Mouse (Mus musculus) gastrocnemius, adult 2 months (tissue): ENCODE results near the gene Pde1c. TPM values are rescaled to one million over a fixed set of nuclear protein-coding genes. Genes with fewer than 3 reads are reported as not detected.

Source experiments
- DNase-seq: peaks from one replicate; pipeline ENCODE4 v3.0.0; 2022
- H3K27ac ChIP-seq: fragments of 200-600 bp; 2 replicates; pipeline ENCODE4 v1.8.1; 2022; ENCODE audit warnings: mild to moderate bottlenecking
- H3K4me3 ChIP-seq: fragments of 200-600 bp; 2 replicates; pipeline ENCODE4 v1.8.1; 2022; ENCODE audit warnings: mild to moderate bottlenecking, moderate library complexity
- CTCF ChIP-seq: fragments of 200-600 bp; IDR thresholded peaks from 2 replicates; pipeline ENCODE4 v1.8.1; 2022; ENCODE audit warnings: antibody characterized with exemption, mild to moderate bottlenecking, moderate library complexity
- intact Hi-C: fragments of 180-260 bp; cut with DNase I; formaldehyde crosslinking; loops from one replicate; pipeline ENCODE4 v1.15.1; 2025
- total RNA-seq, 2 experiments: library from RNA; stranded (reverse); gene quantifications; 2 replicates each; pipeline ENCODE4 v1.2.3; 2021

Pde1c gene
- total RNA-seq, 2 experiments from 2014 or later, result 0.46 to 0.50 TPM

DNA sequence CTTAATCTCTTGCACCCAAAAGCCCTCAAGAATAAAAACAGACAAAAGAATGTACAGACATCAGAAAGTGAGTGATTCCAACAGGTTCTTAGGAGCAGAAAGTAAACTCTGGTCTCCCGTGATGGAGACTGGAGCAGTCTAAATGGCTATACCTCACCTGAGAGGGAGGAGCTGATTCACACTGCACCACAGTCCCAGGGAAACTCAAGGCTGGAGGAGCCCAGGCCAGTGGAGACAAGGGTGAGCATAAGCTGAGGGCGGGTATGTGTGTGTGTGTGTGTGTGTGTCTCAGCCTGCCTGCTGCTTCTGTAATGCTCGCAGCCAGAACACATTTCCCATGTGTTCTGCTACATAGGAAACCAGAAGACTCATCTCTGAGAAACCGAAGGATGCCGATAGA is 179.7 kb downstream of the Pde1c start:
- Histone ChIP-seq H3K27ac (no peak overlapping the region), H3K4me3 (no peak overlapping the region)
- intact Hi-C loops, result no loop called here
- no peak for TF ChIP-seq CTCF
- DNase-seq, result no peak

DNA sequence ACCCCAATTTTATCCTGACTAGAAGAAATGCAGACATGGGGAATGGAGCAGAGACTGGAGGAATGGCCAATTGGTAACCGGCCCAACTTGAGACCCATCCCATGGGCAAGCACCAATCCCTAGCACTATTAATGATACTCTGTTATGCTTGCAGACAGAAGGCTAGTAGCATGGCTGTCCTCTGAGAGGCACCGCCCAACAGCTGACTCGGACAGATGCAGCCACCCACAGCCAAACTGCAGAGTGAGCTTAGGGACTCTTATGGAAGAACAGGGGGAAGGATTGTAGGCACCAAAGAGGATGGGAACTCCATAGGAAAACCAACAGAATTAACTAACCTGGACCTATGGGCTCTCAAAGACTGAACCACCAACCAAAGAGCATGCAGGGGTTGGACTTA is 192.5 kb downstream of the Pde1c start:
- intact Hi-C loops, result no loop called here
- no peak overlapping the region for H3K27ac ChIP-seq
- no peak overlapping the region for H3K4me3 ChIP-seq
- no peak for TF ChIP-seq CTCF
- DNase-seq, result no peak

DNA sequence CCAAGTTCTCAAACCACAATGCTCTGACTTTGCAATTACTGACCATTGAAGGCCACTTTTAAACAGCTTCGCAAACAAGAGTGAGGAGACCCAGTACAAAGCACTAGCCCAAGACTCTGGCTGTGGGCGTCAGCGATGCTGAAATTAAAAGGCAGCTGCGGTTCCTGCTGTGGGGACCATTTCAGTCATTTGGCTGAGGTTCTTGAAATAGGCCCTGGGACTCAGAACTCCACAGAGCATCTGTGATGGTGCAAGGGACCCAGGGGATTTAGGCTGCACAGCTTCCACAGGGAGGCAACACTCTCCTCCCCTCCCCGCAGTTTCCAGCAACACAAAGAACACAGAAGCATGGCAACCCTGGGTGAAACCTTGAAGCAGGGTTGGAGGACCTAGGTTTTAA is 194.7 kb downstream of the Pde1c start:
- Histone ChIP-seq H3K27ac (no peak overlapping the region), H3K4me3 (no peak overlapping the region)
- TF ChIP-seq CTCF, result no peak
- intact Hi-C loops, result no loop called here
- DNase-seq, result no peak

DNA sequence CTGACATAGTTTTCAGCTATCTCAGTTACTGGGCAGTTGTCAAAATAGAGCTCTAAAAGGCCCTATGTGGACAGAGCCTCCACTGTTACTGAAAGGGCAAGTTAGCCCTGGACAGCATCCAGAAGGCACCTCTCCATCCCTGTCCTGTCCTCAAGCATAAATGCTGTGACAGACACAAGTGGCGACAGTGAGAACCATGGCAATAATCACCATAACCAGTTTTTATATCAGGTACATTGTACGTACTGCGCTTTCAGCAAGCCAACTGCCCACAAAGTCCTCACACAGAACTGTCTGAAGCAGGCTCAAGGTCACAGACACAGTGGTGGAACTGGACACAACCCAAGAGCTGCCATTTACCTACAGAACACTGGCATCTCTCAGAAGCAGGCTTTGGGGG is 195.2 kb downstream of the Pde1c start:
- TF ChIP-seq CTCF, result no peak
- no peak for DNase-seq
- Histone ChIP-seq H3K4me3 (no peak overlapping the region), H3K27ac (no peak overlapping the region)
- intact Hi-C loops, result no loop called here

DNA sequence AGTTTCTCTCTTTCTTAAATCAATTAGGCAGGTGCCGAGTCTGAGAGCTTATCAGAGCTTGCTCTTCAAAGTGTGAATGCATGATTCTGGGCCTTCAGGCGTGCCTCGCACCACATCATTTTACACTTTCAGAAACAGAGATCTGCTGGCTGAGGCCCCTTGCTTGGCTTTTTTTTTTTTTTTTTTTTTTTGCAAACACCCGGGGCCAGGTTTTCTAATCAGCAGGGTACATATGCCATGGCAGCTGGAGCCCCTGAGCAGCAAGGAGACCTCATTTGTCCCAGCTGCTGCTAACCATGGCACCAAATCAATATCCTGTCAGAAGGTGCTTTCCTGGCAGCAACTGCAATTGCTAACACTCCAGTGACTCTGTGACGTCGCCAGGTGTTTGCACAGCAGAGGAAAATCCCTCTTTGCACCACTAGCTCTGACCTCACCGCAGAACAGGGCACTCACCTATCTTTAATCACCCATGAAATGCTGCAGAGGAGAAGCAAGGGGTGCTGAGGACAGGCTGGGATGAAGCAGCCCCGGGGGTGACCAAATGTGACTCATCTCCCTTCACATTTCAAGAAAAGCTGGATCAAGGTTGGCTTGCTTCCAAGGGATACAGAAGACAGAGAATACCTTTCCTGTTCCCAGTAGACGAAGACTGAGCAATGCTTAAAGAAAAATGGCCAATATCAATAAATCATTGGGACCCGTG is 195.7 kb downstream of the Pde1c start:
- no peak for DNase-seq
- Histone ChIP-seq H3K27ac (no peak overlapping the region), H3K4me3 (no peak overlapping the region)
- intact Hi-C loops, result no loop called here
- no peak for TF ChIP-seq CTCF

DNA sequence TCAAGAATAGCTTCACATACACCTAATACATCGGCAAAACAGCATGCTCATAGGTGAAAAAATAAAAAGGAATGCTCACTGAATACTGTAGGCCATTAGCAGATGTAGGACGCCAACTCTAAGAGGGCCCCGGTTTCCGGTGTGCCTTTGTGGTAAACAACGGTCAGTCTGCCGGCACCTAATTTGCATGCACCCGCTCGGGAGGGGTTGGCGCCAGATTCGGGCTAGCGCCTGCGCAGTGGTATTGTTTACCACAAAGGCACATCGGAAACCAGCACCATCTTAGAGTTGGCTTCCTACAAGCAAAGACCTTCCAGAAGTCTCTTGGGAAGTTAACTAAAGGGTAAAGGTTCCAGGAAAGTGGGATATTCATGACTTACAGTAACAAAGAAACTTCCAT is 199.4 kb downstream of the Pde1c start:
- intact Hi-C loops, result no loop called here
- H3K4me3 ChIP-seq, result no peak overlapping the region
- no peak for TF ChIP-seq CTCF
- H3K27ac ChIP-seq, result no peak overlapping the region
- no peak for DNase-seq

DNA sequence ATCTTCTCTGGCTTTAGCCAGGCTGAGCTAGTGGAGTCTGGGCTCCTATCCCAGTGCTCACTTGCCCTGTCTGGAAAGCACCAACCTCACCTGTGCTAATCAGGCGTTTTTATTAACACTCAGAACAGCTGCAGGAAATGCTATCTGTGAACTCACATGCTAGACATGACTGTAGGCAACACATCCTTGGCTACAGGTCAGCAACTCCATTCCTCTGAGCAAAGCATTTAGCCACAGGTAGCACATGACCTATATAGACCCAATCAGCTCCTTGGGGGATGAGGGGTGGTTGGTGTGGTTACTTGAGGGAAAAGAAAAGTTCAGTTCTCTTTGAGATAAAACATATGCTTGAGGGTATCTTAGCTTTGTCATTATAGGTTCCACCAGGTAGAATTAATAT is 200.8 kb downstream of the Pde1c start:
- H3K4me3 ChIP-seq, result no peak overlapping the region
- intact Hi-C loops, result no loop called here
- H3K27ac ChIP-seq, result no peak overlapping the region
- no peak for DNase-seq
- TF ChIP-seq CTCF, result no peak

DNA sequence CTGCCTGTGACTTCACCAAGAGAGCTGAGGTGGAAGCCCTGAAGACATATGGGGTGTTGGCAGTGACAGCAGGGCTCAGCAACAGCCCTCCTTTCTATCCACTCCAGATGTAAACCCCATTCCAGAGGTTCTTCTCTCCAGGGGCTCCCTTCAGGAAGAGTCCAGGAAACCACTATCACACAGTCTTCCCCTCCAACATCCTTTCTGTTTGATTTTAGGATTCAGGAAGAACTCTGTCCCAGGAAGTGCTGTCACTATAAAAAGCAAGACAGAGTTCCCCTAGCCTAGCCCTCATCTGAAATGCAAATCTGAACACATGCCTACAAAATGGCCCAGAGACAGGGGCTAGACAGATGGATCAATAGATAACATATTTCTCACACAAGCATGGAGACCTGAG is 201.6 kb downstream of the Pde1c start:
- H3K4me3 ChIP-seq, result no peak overlapping the region
- DNase-seq, result no peak
- no peak overlapping the region for H3K27ac ChIP-seq
- intact Hi-C loops, result no loop called here
- no peak for TF ChIP-seq CTCF

DNA sequence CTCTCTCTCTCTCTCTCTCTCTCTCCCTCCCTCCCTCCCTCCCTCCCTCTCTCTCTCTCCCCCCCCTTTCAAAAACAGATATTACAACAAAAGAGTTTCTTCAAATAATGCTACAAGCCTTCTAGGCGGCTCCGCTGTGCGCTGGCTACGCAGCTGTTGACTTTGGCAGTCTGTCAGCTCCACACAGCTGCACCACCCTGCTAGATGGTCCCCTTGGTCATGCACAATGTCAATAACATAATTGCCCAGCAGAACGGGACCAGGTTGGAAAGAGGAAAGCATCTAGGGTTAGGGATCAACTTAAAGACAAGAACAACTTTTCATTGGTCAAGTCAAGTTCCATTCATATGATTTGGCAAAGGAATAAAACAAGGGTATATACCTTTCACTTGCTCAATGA is 206.3 kb downstream of the Pde1c start:
- Histone ChIP-seq H3K27ac (no peak overlapping the region), H3K4me3 (no peak overlapping the region)
- no peak for TF ChIP-seq CTCF
- peak; percentile 25 for DNase-seq
- intact Hi-C loops, result no loop called here

DNA sequence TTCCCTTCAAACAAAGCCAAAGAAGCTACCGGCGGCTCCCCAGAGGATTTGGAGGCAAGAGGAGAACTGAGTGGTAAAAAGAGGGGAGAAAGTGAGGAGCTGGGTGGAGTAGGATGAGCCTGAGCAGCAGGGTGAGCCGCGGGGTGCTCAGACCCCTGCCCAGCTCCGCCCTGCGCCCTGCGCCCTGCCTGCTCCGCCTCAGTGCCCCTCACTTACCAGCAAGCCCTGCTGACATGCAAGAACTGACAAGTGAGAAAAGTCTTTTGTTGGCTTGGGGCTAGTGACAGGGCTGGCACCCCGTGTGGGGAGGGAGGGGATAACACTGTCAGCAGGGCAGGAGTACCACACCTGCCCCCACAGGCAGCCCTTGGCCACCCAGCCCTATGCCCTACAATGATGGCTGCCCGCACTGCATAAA is 206.8 kb downstream of the Pde1c start:
- Histone ChIP-seq H3K27ac (no peak overlapping the region), H3K4me3 (peak overlapping the region; percentile 63)
- intact Hi-C loops, result no loop called here
- TF ChIP-seq CTCF, result peak; percentile 16; the same call in 1 of the 2 replicates
- no peak for DNase-seq

DNA sequence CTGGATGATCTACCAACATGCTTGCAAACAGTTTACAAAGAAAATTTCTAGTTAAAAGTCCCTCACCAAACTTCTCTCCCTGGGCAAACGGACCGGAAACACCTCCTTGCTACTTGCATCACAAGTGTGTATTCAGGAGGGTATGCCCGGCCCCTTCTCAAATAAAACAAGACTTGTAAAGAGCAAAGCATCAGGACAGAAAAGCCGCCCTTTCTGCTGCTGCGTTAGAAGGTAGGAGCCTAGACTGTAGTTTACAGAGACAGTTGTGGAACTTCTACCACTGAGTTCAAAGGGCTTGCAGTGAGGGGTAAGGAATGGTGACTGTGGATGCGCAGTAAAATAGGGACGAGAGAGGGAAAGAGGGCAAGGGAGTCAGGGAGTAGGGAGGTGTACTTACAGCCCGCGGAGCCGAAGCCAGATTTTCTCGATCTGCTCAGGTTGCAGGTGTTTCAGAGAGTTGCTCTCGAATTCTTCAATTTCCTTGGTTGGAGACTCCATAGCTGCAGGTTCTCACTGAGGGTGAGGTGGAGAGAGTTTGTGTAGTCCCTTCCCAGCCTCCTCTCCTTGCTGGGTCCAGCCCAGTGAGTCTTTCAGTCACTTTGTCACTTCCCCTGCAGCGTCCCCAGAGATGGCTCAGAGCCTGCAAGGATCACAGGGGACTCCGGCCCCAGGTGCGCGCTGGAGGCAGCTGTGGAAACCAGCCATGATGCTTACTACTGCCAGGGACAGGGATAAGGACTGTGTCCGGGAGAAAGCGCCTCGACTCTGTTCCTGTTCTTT is 207.4 kb downstream of the Pde1c start:
- Histone ChIP-seq H3K4me3 (peak overlapping the region; percentile 63), H3K27ac (no peak overlapping the region)
- no peak for DNase-seq
- intact Hi-C loops, result no loop called here
- TF ChIP-seq CTCF, result no peak

DNA sequence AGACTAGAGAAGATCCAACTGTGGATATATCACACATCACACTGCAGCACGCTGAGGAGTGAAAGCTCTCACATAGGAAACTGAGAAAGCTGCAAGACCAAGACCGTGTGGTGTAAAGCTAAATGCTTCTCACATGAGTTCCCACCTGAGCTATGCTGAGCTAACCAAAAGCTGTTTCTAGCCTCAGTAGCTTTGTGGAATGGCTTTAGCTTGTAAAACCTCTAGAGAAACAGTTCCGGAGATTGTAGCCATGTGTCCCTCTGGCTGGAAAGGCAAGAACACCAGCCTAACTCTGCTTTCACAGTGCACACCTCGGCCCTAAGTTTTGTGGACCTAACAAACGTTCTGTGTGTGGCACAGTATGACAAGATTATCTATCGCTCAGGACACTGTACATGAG is 208.8 kb downstream of the Pde1c start:
- intact Hi-C loops, result no loop called here
- no peak for DNase-seq
- Histone ChIP-seq H3K4me3 (peak overlapping the region; percentile 23; the same call in 1 of the 2 replicates), H3K27ac (no peak overlapping the region)
- no peak for TF ChIP-seq CTCF

DNA sequence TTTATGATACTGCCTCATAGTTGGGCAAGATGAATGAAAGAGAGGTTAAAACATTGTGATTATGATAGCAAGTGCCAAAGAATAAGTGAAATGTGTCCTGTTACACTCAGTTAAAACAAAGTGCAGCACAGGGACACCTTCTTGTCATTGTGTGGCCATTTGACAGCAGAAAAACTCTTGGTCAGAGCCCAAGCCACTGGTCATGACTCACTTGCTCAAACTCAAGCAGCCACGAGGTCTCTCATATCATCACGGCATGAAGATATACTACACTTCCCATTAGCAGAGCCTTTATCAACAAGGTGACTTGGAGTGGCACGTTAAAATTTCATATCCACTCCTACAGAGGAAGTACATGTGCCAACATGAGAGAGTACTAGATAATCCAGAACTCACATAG is 209.8 kb downstream of the Pde1c start:
- no peak for TF ChIP-seq CTCF
- no peak overlapping the region for H3K27ac ChIP-seq
- H3K4me3 ChIP-seq, result no peak overlapping the region
- DNase-seq, result no peak
- intact Hi-C loops, result loop anchor here (10.0 kb wide), 1 partner anchor 294 kb away; no protein-coding TSS in a partner anchor

DNA sequence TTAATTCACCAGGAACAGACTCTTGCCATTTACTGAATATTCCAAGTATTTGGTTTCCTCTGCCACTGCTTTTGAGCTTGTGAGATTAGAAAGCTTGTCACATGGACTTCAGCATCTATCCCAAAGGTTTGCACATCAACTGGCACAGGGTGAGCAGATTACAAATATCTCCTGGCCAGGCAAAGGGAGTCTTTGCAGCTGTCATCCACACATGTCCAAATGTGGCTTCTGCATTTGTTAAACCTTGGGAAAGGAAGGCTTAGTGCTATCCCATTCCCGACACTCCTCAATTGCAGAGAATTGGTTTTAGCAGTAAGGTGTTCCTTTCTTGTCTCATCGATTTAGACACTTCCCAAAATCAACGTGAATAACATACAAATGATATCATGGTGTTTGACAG is 221.7 kb downstream of the Pde1c start:
- H3K4me3 ChIP-seq, result no peak overlapping the region
- no peak for DNase-seq
- intact Hi-C loops, result no loop called here
- no peak overlapping the region for H3K27ac ChIP-seq
- no peak for TF ChIP-seq CTCF
